Mouse (Mus musculus): ENCODE data around the gene Dscam.

Gene Dscam

DNA sequence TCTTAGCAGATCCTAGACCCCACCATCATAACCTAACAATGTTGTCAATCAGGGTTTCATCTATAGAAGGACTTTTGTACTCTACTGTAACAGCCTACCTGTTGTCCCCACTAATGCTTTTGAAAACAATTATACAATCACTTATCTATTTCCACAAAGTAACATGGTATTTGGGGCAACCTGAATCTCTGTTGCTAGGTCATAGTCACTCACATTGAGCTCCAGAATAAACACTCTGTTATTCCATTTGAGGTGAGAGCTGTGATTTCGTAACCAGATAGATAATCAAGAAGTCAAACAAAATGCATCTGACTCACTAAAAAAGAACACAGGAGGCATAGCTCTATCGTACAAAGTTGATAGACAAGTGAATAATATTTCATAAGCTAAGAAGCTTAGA lies 226.9 kb downstream of the Dscam start:
- no peak for DNase-seq (ENCODE audit: low spot score)

DNA sequence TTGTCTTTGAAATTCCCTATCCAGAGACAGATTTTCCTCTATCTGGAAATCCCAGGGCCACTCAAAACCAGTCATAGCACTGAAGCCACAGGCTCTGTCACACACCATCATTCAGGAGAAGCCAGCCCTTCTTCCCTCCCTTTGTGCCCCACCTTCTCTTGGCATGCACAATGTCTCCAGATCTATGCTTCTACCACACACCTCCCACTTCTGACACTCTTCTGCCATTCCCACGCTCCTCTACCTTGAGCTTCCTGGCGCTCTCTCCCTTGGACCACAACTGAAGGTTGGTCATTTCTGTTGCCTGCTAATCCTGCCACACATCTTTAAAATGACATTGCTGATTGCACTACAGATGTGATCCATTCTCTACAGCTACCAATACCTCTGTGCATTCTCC lies 235.8 kb downstream of the Dscam start:
- DNase-seq (ENCODE audit: low spot score): no peak

DNA sequence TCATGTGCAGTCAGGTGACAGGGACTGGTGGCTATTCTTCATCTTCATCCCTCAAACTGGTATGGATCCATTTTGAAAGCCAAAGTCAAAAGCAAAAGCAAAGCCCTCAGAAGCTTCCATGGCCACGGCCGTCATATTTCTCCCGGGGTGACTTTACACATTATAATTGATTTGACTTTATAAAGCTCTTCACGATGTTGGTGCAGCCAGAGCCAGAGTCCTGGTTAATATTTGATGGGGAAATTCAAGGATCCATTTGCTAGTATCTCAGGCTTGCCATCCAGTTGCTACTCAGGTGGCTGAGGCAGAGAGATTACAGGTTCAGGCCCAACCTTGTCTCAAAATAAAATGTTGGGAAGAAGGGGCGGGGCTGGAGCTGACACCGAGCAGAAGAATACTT lies 238.3 kb downstream of the Dscam start:
- no peak for DNase-seq (ENCODE audit: low spot score)

DNA sequence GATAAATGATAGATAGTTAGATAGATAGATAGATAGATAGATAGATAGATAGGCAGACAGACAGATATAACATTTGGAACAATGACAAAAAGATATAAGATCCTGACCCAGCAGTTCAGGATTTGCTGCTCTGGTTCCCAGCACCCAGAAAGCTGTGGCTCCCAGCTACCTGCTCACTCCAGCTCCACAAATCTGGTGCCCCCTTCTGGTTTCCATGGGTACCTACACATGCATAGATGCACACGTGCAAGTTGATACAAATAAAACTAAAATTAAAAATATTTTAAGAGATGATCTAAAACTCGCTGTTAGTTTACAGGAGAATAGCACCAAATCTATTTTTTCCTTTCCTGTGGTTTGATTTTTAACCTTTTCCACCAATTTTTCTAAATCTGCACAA lies 238.8 kb downstream of the Dscam start:
- DNase-seq (ENCODE audit: low spot score): no peak

DNA sequence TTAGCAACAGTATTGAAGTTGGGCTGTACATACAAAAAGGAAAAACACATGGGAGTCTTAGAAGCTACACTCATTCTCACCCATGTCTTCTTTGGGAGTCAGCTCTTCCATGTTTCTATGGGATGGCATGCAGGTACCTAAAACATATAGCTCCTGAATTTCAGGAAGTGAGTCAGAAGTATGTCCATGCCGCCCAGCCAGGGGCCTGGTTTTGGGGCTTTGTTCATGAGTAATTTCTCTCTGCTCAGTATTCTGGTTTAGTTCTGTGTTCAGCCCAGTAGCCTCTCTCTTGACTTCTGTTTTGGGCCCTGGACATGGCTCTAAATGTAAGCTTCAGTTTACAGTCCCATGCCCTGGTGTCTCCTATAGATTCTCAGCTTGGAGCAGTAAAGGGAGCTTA lies 242.5 kb downstream of the Dscam start:
- DNase-seq (ENCODE audit: low spot score): no peak

DNA sequence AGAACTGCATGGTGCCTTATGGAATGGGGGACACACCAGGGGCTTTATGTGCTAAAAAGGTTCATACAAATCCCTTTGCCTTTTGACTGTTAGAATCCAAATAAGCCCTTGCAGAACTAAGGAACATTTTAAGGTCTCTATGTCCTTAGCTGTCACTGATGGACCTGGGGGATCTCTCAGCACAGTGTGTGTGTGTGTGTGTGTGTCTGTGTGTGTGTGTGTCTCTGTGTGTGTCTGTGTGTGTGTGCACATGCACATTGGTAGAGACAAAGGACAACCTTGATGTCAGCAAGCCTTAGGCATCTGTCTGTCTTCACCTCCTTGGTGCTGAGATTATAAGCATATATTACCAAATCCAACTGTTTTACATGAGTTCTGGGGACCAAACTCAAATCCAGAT lies 243.1 kb downstream of the Dscam start:
- DNase-seq (ENCODE audit: low spot score): no peak

DNA sequence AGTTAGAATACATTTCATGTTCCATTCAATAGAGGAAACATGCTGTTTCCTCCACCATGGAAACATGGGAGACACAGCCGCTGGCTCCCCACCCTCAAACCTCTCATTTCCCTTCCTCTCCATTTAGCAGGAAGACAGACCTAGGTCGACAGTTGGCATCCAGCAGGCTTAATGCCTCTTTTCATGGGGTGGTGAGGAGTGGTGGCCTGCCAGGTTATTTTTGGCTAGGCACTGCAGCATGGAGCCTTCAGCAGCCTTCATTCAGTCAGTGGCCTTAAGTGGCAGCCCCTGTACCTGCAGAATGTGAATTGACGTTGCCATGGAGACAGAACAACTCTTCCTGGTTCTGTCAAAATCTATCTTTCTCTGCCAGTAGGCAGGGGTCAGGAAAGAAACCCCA lies 243.6 kb downstream of the Dscam start:
- DNase-seq (ENCODE audit: low spot score): no peak

DNA sequence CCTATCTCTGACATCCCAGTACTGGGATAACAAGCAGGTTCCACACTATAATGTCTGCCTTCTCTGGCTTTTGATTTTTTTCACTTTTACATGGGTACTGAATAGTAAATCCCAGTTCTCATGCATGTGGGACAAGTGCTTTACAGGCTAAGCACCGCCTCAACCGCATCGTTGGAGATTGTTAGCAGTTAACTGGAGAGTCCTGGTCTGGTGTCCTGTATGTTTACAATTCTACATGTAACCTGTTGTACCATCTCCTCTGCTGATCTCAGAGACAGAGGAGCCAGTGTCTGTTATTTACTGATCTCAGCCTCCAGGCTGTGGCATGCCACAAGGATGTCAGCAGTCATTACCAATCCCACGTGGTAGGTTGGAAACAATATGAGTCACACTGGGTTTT lies 246.6 kb downstream of the Dscam start:
- no peak for DNase-seq (ENCODE audit: low spot score)

DNA sequence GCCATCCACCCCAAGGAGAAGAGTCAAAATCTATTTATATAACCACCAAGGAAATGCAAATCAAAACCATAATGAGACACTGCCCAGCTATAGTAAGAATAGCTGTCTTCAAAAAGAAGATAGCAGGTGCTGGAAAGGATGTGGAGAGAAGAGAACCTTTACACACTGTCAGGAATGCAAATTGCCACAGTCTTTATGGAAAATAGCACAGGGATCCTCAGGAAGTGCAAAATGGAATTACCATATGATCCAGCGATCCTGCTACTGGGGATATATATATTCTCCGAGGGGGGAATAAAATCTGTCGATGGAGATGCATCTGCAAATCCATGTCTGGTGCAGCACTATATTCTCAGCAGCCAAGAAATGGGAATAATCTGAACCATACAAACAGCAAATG lies 256.1 kb downstream of the Dscam start:
- DNase-seq (ENCODE audit: low spot score): no peak

DNA sequence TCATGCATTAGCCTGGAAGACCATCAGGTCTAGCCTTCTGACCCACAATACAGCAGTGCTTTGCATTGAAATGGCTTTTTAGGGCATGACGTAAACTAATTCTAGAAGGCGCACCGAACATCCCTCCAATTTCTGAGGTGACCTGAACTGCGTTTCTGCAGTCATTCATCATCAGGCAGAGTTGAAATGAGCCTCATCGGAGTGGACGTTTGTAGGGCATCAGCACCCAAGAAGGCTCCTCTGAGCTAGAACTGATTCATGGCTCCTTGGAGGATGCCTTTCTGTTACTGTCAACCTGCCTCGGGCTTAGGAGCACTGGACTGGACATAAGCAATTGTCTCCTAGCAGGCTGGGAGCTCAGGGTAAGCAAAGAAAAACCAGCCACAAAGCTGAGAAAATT lies 257.7 kb downstream of the Dscam start:
- no peak for DNase-seq (ENCODE audit: low spot score)

DNA sequence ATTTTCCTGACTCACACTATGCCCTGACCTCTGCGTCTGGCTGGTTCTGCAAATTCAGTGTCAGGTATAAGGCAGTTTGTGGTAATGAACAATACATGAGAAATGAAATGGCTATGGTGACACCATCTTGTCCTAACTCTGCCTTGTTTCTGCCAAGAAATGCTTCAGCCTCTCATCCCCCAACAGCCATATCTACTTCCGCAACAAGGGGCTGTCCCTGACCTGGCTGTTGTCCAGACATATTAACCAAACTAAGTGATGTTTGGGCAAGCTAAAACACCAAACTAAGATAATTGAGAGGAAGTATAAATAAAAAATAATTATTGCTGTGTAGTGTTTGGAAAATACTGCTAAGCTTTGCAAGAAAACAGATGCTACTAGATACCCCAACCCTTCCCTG lies 258.4 kb downstream of the Dscam start:
- DNase-seq (ENCODE audit: low spot score): no peak

DNA sequence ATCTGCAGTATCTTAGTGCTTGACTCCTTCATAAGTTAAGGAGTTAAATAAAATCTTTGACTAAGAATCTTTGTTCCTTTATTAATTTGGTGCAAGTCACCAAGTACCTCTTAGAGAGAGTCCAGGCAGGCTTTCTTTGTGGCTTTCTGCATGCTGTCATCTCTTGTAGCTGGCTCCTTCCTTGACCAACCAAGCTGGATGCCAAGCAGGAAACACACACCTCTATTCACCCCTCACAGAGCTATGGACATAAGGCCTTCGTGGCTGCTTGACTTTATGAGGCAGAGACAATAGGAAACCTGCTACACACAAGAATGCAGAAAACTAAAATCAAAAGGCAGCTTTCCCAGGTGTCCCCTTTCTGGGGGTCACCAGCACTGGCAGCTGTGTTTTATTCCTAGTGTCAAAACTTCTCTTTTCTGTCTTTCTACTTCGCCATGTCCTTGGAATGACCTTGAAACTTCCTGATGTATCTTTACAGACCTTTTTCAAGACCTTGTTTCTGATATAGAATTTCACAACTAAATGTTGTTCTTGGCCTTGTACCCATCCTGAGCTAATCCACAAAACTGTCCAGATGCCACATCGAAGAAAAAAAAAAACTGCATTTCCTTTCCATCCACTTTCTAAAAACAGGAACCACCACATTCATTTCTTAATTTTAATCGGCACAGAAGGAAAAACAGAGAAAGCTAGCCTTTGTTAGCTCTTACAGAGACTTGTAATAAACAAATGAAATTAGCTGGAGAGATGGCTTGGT lies 260.0 kb downstream of the Dscam start:
- DNase-seq (ENCODE audit: low spot score): no peak

DNA sequence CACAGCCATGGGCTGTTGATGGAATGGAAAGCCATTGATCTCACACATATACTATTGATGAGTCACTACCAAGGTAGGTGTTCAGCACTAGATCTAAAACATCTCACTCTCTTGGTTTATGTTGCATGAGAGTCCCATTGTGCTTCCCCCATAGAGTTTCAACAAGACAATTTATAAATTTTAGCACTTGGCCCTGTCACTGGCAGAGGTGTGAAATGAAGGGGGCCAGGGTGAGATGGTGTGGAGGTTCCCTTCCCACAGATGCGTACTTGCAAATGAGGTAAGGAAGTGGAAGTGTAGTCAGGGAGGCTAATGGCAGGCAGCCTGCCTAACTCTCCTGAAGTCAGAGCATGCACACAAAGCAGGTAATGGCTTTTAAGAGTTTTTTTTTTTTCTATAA lies 262.7 kb downstream of the Dscam start:
- no peak for DNase-seq (ENCODE audit: low spot score)

DNA sequence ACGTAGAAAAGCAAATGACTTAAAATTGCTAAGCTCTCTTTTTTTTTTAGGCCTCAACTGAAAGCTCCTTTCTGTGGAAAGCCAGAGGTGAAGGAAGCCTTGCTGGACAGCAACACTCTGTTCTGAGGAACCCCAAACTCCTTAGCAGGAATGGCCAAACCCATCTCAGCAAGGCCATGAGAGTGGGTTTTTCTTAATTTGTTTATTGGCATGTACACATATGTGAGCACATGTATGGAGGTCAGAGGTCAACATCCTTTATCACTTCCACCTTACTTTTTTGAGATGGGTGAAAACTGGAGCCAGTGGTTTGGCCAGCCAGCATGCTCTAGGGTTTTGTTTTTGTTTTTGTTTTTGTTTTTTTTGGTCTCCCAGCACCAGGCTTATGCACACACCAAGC lies 263.5 kb downstream of the Dscam start:
- DNase-seq (ENCODE audit: low spot score): no peak

DNA sequence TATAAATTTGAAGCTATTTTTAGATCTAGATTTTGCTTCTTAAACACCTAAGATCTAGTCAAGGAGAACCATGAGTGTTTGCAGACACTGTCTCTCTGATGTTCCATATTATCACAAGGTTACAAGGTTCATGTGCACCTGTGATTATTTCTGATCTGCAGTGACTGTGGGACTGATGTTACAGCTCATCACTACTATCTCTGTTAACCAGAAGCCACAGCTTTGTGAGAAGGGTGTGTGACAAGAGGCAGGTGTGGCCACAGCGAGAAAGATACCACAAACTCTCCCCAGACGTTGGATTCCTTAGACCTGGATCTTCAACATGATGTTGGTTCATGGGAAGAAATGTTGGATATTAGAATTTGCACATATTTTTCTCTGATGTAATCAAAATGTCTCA lies 263.9 kb downstream of the Dscam start:
- DNase-seq (ENCODE audit: low spot score): no peak

DNA sequence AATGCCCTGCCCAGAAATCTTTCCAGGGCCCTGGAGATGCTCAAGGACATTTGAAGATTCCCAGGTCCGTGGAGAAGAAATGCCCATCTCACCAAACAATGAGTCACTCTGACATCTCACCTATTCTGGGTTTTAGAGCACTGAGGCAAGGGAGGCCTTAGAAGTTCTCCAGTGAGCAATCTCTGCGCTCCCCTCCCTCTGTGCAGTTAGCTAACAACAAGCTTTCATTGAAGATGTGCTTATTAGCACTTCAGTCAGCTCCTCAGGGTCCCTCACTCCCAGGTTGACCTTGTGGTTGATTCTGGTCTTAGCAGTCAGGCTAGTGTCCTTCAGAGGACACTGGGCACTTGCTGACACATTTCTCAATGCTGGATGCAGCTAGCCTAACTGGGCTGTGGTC lies 265.8 kb downstream of the Dscam start:
- no peak for DNase-seq (ENCODE audit: low spot score)

DNA sequence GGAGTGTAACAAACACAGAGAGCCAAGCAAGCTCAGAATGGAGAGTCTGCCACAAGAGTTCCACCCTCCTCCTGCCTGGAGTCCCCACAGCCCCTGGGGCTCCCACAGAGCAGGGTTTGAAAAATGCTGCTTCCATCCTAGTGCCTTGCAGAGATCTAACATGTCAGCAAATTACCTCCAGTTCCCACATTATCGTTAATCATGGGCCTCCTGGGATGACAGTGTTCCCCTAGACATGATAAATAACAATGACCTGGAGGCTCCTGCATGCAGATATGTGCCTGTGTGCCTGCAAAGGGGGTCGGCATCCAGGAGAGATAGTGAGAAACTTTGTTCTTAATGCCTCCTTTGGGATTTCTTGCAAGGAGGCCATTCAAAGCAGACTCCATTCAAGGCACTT lies 266.2 kb downstream of the Dscam start:
- DNase-seq (ENCODE audit: low spot score): no peak

DNA sequence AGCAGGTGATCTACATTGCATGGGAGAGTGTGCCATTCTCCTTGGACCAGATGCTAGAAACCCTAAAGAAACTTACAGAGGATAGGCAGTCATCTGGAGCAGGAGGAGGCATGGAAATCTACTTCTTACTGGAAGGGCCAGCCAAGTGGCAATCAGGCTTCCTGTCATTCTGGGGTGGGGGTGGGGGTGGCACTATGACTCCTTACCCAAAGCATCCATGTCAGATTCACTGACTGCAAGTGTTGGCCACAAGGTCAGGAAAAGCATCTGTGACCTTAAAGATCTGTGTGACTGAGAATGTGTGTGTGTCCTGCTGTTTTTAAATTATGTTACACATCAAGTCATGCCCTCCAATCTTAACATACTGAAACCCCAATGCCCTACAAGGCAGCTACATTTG lies 268.0 kb downstream of the Dscam start:
- DNase-seq (ENCODE audit: low spot score): no peak

DNA sequence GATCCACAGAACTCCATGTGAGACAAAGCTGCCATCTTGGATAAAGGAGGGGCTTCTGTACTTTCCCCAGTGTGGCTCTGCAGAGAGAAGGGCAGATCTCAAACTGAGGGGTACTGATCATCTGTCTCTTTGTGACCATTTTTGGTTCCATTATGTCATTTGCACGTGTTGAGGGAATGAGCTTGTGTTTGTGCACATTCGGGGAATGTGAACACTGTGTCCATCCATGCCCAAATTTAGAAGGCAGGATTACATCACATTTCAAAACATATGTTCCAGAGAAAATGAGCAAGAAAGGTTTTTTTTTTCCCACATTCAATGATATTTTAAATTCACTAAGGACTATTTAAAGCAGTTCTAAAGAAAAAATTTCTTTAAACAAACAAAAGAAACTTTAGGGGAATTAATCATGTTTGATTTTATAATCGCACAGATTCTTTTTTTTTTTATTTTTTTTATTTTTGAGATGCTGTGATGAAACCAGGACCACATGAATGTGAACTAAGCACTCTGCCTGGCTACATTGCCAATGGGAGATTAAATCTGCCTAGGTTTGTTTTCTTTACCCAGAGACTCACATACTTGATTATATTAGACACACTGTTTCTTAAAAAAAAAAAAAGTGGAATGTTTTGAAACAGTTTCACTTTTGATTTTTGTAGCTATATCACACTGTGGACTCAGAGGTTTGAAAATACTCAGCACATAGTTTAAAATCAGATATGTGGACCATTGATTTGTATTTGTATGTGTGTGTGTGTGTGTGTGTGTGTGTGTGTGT lies 269.1 kb downstream of the Dscam start:
- DNase-seq (ENCODE audit: low spot score): no peak

DNA sequence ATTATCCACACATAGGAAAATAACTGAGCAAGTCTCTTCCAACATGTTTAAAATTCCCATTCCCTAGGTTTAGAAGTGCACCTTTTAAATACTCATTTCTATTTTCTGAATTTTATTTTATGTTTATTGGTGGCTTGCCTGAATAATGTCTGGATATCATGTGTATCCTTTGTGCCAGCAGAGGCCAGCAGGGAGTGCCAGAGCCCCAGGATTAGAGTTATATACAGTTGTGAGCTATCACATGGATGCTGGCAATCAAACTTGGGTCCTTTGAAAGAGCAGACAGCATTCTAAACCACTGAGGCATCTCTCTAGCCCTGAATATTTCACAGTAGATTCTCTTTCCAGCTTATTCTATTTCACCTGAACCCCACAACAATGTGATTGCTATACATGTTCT lies 271.2 kb downstream of the Dscam start:
- DNase-seq (ENCODE audit: low spot score): no peak

DNA sequence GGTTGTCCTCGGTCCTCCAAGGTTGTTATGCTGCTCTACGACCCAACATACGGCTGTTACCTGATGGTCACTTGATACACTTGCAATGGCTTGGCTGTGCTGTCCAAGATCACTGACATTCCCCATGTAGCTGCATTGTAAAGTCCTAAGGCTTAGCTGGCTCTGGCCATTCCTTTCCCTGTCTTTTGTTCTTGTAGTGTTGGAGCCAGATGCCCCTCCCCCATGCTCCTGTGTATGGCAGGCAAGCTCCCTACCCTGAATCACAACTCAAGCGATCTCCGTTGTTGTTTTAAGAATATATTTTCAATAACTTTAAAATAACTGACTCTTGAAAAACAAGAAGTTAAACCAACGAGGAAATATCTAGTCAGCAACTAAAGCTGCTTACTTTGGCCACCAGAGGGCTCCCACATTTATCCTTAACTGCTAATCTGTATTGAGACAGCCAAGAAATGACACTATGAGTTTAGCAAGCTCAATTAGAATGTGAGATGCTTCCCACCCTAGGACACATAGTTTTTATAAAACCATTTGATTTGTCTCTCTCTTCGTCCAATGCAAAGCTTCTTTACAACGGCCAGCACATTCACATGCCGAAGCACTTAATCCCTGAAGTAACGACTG lies 273.9 kb downstream of the Dscam start:
- no peak for DNase-seq (ENCODE audit: low spot score)

DNA sequence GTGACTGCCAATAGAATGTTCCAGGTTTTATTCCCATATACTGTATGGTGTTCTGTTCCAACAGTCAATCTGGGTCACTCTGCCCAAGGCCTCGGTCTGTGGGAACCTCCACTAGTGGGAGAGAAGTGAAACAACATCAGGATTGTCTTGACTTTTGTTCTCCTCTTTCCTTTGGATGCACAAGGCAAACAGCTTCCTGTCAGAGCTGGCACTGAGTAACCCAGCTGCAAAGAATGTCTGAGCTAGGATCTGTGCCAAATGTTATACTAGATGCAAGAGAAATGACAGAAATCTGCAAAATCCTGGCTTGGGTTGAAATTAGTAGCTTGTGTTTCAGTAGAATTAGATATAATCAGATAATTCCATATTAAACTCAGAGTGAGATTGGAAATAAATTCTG lies 282.5 kb downstream of the Dscam start:
- DNase-seq (ENCODE audit: low spot score): no peak

DNA sequence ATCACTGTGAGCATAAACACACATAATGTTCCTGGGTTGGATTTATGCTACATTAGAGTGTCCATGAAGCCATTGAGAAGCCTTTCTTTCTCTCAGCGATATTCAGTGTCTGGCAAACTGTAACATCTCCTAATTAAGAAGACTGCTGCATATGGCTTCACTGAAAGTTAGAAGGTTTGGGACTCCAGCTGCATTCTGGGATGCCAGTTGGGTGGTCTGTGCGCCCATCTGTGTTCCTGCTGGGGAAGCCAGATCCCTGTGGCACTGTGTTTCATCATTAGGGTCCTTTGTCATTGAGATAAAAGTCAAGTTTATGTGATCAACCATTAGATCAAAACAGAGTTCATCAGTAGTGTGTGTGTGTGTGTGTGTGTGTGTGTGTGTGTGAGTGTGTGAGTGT lies 284.7 kb downstream of the Dscam start:
- no peak for DNase-seq (ENCODE audit: low spot score)
